Mouse (Mus musculus) testis, adult 2 months (tissue): ENCODE data around the gene Golgb1. TPM values are rescaled to one million over a fixed set of nuclear protein-coding genes. Genes with fewer than 3 reads are reported as not detected.

Source experiments
- H3K27ac ChIP-seq: fragments of 200-500 bp; 2 replicates; pipeline ENCODE4 v1.5.1; 2012; ENCODE audit warnings: low read depth, low read length; ENCODE audit not compliant: control insufficient read depth, insufficient read depth
- H3K27me3 ChIP-seq: fragments of 200-500 bp; 2 replicates; pipeline ENCODE4 v1.6.1; 2012; ENCODE audit warnings: mild to moderate bottlenecking, low read length, moderate library complexity; ENCODE audit not compliant: control insufficient read depth, insufficient read depth
- H3K36me3 ChIP-seq: fragments of 200-500 bp; 2 replicates; pipeline ENCODE4 v1.6.1; 2012; ENCODE audit warnings: mild to moderate bottlenecking, low read length; ENCODE audit not compliant: control insufficient read depth, insufficient read depth
- H3K4me1 ChIP-seq: fragments of 200-500 bp; 2 replicates; pipeline ENCODE4 v1.6.1; 2012; ENCODE audit warnings: low read length; ENCODE audit not compliant: control insufficient read depth, insufficient read depth
- H3K4me3 ChIP-seq: fragments of 200-500 bp; 2 replicates; pipeline ENCODE4 v1.5.1; 2012; ENCODE audit warnings: low read depth, mild to moderate bottlenecking, low read length, moderate library complexity, mixed read lengths; ENCODE audit not compliant: control insufficient read depth
- CTCF ChIP-seq: fragments of 200-500 bp; IDR thresholded peaks from 2 replicates; pipeline ENCODE4 v1.5.1; 2012; ENCODE audit warnings: low read depth, mild to moderate bottlenecking, inconsistent platforms, low read length, moderate library complexity; ENCODE audit not compliant: control insufficient read depth, insufficient read depth, insufficient replicate concordance
- POLR2A ChIP-seq: fragments of 200-500 bp; IDR thresholded peaks from 2 replicates; pipeline ENCODE4 v1.6.1; 2012; ENCODE audit warnings: low read depth, mild to moderate bottlenecking, inconsistent platforms, low read length, moderate library complexity; ENCODE audit not compliant: control insufficient read depth
- polyA plus RNA-seq: library from polyadenylated mRNA; depleted of rRNA; stranded (reverse); fragments of >200 nt; gene quantifications from 2 replicates; pipeline ENCODE4 v1.2.3, GENCODE M21; 2012

The Golgb1 gene
- polyA plus RNA-seq, 1 experiment, result 49.1 TPM

DNA sequence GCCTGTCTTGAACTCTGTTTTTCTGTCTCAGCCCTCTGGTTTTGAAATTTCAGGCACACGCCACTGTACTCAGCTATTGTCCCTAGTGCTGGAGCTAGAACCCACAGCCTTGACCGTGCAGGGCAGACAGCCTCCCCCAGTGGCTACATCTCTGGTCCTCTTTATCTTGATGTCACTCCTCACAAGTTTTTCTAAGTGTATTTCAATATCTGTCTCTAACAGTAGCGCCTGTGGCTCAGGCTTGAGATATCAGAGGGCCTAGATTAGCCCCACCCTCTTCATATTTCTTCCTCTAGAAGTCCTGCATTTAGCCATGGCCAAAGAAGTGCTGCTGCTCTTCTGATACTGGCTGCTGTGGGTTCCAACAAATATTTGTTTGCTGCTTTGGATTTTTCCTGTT lies 15.6 kb downstream of the Golgb1 start:
- no peaks in the 10 kb centered on the region for H3K27me3 ChIP-seq
- H3K4me1 ChIP-seq, result no peaks in the 10 kb centered on the region
- no peak overlapping the region for H3K4me3 ChIP-seq
- peaks cover 3% of the 10 kb centered on the region; the same call in 1 of the 2 replicates for H3K36me3 ChIP-seq
- H3K27ac ChIP-seq, result no peak overlapping the region
- no peak for TF ChIP-seq CTCF
- no peak for TF ChIP-seq POLR2A

DNA sequence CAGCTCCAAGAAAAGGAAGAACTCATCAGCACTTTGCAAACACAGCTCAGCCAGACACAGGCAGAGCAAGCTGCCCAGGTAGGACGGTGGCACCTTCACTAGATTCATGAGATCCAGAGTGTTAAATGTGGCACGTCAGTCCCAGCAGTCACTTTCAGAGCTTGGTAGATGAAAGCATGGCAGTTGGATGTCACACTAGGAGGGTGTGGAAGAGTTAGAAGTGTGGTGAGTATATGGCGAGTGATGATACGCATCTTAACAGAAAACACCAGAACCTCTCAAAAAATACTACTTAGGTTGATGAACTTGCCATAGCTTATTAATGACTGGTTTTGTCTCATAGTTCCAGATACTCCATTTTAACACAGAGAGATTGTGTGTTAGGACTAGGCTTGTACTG lies 16.5 kb downstream of the Golgb1 start:
- no peaks in the 10 kb centered on the region for H3K27me3 ChIP-seq
- H3K4me3 ChIP-seq, result no peak overlapping the region
- no peaks in the 10 kb centered on the region for H3K4me1 ChIP-seq
- TF ChIP-seq POLR2A (no peak), CTCF (no peak)
- peaks cover 5% of the 10 kb centered on the region; the same call in 1 of the 2 replicates for H3K36me3 ChIP-seq
- no peak overlapping the region for H3K27ac ChIP-seq

DNA sequence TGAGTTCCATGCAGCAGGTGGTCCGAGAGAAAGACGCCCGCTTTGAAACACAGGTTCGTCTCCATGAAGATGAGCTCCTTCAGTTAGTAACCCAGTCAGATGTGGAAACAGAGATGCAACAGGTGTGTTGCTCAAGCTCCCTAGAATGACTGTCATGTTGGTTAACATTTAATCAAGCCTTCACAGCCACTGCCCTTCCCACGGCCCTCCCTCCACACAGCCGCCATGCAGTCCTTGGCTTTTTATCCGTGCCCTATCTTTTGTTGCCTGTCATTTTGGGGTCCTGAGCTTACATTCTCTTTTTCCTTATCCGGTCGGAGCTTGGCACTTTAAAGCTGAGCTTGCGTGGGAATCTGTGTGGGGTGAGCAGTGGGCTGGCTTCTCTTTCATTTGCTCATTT lies 18.4 kb downstream of the Golgb1 start:
- TF ChIP-seq CTCF, result no peak
- no peak for TF ChIP-seq POLR2A
- H3K27me3 ChIP-seq, result no peaks in the 10 kb centered on the region
- no peak overlapping the region for H3K27ac ChIP-seq
- H3K4me1 ChIP-seq, result no peaks in the 10 kb centered on the region
- peak overlapping the region; percentile 37 for H3K4me3 ChIP-seq
- H3K36me3 ChIP-seq, result peaks cover 9% of the 10 kb centered on the region

DNA sequence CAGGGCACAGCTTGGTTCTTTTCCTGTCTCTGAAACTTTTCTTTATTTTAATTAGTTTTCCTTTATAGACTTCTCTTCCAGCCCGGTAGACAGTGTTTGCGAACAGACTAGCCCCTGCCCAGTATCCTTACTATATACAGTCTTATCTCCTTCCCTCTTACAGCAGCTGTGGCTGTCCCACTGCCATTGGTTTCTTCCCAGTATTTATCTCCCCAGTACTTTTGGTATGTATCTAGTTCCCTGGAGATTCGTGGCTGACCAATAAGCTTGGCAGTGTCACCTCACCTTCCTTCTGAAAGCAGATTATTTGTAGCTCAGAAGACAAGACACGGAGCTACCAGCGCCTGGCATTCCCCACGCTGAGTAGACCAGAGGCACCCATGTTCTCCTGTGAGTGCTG lies 21.8 kb downstream of the Golgb1 start:
- Histone ChIP-seq H3K4me1 (no peaks in the 10 kb centered on the region), H3K36me3 (peaks cover 10% of the 10 kb centered on the region)
- no peak for TF ChIP-seq CTCF
- TF ChIP-seq POLR2A, result no peak

DNA sequence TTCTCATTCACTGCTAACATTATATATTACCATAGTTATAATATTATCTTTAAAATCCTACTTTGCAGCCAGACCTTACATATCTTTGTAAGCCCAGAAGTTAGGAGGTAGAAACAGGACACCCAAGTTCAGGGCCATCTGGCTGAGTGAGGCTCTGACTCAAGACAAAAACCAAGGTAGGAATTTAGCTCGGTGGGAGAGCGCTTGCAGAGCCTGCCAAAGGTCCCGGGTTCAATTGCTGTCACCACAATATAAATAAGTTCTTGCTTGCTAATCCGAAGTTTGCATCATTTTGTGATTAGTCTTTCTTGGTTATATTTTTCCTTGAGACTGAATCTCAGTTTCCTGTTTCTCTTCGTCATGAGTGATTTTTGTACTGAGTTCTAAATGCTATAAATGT lies 28.2 kb downstream of the Golgb1 start:
- TF ChIP-seq POLR2A, result no peak
- no peak for TF ChIP-seq CTCF
- Histone ChIP-seq H3K4me1 (no peaks in the 10 kb centered on the region), H3K27ac (no peak overlapping the region), H3K4me3 (no peak overlapping the region), H3K27me3 (no peaks in the 10 kb centered on the region), H3K36me3 (peaks cover 1% of the 10 kb centered on the region; the same call in 1 of the 2 replicates)

More for the DNA sequence above, 21.8 kb downstream of the Golgb1 start:
- Histone ChIP-seq H3K27me3 (no peaks in the 10 kb centered on the region), H3K27ac (0 out of 2 replicates have a peak overlapping the region, but pooled peaks have one; percentile 6), H3K4me3 (peak overlapping the region; percentile 74)

DNA sequence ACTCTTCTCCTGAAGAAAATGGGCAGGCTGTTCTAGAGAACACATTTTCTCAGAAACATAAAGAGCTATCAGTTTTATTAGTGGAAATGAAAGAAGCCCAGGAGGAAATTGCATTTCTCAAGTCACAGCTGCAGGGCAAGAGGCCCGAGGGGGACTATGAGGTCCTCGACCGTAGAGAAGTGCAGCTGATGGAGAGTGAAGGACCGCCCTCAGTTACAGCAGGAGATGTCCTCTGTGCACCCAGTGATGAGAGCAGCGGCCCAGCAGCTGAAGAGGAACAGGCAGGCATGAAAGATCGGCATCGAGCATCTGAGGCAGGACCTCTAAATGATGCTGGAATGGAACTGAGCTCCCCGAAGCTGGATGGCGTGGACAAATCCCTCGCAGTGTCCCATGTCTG lies 37.0 kb downstream of the Golgb1 start:
- H3K36me3 ChIP-seq, result peaks cover 7% of the 10 kb centered on the region
- no peaks in the 10 kb centered on the region for H3K4me1 ChIP-seq
- H3K4me3 ChIP-seq, result no peak overlapping the region
- no peak for TF ChIP-seq CTCF
- TF ChIP-seq POLR2A, result no peak
- H3K27ac ChIP-seq, result no peak overlapping the region
- H3K27me3 ChIP-seq, result no peaks in the 10 kb centered on the region

DNA sequence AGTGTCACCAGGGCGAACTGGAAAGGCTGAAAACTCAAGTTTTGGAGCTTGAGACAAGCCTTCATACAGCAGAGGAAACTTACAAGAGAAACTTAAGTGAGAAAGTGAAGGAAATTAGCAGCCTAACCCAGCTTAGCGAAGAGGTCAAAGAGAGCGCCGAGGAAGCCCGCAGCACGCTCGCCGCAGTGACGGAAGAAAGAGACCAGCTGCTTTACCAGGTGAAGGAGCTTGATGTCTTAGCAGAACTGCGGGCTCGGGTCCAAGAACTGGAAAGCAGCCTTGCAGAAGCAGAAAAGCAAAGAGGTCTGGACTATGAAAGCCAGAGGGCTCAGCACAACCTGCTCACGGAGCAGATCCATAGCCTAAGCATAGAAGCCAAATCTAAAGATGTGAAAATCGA lies 37.4 kb downstream of the Golgb1 start:
- Histone ChIP-seq H3K4me1 (no peaks in the 10 kb centered on the region), H3K4me3 (no peak overlapping the region), H3K36me3 (peaks cover 7% of the 10 kb centered on the region), H3K27ac (no peak overlapping the region), H3K27me3 (no peaks in the 10 kb centered on the region)
- TF ChIP-seq POLR2A (no peak), CTCF (no peak)

DNA sequence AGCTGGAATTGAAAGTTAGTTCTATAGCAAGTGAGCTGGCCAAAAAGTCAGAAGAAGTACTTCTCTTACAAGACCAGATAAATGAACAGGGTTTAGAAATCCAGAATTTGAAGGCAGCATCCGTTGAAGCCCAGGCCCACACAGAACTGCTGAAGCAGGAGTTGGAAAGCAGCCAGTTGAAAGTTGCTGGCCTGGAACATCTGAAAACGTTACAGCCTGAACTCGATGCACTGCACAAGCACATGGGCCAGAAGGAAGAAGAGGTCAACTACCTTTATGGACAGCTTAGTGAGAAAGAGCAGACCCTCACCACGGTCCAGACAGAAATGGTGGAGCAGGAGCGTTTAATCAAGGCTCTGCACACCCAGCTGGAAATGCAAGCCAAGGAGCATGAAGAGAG lies 39.3 kb downstream of the Golgb1 start:
- peaks cover 8% of the 10 kb centered on the region for H3K36me3 ChIP-seq

More for the DNA sequence above, 39.3 kb downstream of the Golgb1 start:
- TF ChIP-seq POLR2A, result no peak
- no peak for TF ChIP-seq CTCF
- Histone ChIP-seq H3K27me3 (no peaks in the 10 kb centered on the region), H3K27ac (no peak overlapping the region), H3K4me3 (no peak overlapping the region), H3K4me1 (no peaks in the 10 kb centered on the region)
